Mouse (Mus musculus) liver, embryonic 14.5 days (tissue): ENCODE measurements around the gene Zbed4.

Experiments
- CTCF ChIP-seq: IDR thresholded peaks from 2 replicates; pipeline ENCODE4 v1.5.1; 2016; ENCODE audit warnings: antibody characterized with exemption, low read depth, control low read depth
- EP300 ChIP-seq: IDR thresholded peaks from 2 replicates; pipeline ENCODE4 v1.6.1; 2016; ENCODE audit warnings: antibody characterized with exemption, low read depth

- no peak for TF ChIP-seq CTCF
- no peak for TF ChIP-seq EP300
Observed at GRCm38 (mm10) chr15:88792140-88792850, 40.8 kb downstream of the Zbed4 start.
